Mouse (Mus musculus): ENCODE data around the gene Tpx2. TPM values are rescaled to one million over a fixed set of nuclear protein-coding genes. Genes with fewer than 3 reads are reported as not detected.
A peak's percentile ranks its signal among the peaks of the same experiment; 100 is the strongest.

The Tpx2 gene
- polyA plus RNA-seq, 1 experiment from 2014 or later, result 86.6 TPM

DNA sequence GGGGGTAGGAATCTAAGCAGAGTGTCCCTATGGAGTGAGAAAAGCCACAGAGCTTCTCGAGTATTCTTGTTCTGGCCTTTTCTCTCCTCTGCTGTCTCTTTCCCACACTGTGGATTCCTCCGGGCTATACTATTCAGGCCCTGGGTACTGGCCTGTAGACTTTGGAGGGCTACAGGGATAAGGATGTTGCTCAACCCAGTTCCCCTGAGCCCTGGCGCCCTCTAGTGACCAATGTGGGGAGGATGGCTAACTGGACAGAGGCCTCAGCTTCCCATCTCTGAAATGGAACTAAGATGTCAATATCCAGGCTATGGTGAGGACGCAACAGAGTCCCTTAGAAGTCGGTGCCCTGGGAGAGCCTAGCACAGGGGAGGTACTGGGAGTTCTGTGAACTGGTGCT, 85.8 kb downstream of the Tpx2 start:
- Histone ChIP-seq H3K9ac (no peak overlapping the region), H3K4me2 (no peak overlapping the region), H3K4me1 (0 out of 2 replicates have a peak, but pooled peaks cover 2% of the 10 kb centered on the region), H3K27ac (no peak overlapping the region), H3K27me3 (peaks cover 36% of the 10 kb centered on the region), H3K36me3 (no peaks in the 10 kb centered on the region), H3K4me3 (no peak overlapping the region), H3K9me3 (no peaks in the 10 kb centered on the region)
- ATAC-seq (ENCODE audit: insufficient number of reproducible peaks, insufficient read depth, low FRiP score, low TSS enrichment, low read depth), result no peak
- 29% methylated on average over 5 of the region's 5 CpGs for WGBS

DNA sequence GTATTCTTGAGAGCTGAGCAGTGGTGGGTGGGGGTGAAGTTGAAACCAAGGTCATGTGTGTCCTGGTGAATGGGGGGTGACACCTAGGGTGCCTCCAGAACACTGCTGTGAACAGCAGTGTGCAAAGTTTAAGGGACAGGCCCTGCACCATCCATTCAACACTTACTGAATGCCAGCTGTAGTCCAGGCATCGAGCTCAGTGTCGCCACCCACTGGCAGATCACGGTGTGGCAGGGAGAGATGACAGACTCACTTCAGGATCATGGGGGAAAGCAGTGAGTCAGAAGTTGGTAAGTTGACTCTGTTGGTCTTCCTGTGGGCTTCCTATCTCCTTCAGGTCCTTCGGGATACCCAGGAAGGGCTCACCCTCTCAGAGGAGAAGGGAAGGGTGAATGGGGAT, 92.1 kb downstream of the Tpx2 start:
- H3K9ac ChIP-seq, result no peak overlapping the region
- 23% methylated on average over 4 of the region's 4 CpGs for WGBS
- no peak overlapping the region for H3K4me3 ChIP-seq
- H3K4me2 ChIP-seq, result no peak overlapping the region
- no peaks in the 10 kb centered on the region for H3K9me3 ChIP-seq
- peaks cover 15% of the 10 kb centered on the region for H3K4me1 ChIP-seq
- no peak for ATAC-seq (ENCODE audit: insufficient number of reproducible peaks, insufficient read depth, low FRiP score, low TSS enrichment, low read depth)
- no peak overlapping the region for H3K27ac ChIP-seq
- H3K27me3 ChIP-seq, result peaks cover 83% of the 10 kb centered on the region
- H3K36me3 ChIP-seq, result no peaks in the 10 kb centered on the region

DNA sequence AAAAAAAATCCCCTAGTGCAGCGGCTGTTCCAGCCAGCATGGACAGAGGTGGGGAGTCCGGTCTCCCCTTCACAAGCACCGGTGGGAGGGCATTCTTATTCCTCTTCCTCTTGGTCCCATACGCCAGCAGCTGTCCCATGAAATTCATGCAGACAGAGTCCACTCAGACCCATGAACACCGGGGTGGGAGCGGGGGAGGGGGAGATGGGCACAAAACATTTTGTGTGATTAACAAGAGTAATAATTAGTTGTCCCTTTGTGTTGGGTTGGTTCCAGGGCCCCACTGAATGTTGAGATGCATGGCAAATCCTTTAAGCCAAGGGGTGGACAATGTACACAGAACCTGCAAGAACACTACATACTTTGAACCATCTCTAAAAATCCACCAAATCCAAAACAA, 93.3 kb downstream of the Tpx2 start:
- Histone ChIP-seq H3K4me1 (peaks cover 15% of the 10 kb centered on the region), H3K27me3 (peaks cover 88% of the 10 kb centered on the region), H3K36me3 (no peaks in the 10 kb centered on the region), H3K9me3 (no peaks in the 10 kb centered on the region), H3K4me3 (no peak overlapping the region), H3K27ac (no peak overlapping the region), H3K9ac (no peak overlapping the region), H3K4me2 (no peak overlapping the region)
- ATAC-seq (ENCODE audit: insufficient number of reproducible peaks, insufficient read depth, low FRiP score, low TSS enrichment, low read depth), result no peak
- 77% methylated on average over 6 of the region's 6 CpGs for WGBS

DNA sequence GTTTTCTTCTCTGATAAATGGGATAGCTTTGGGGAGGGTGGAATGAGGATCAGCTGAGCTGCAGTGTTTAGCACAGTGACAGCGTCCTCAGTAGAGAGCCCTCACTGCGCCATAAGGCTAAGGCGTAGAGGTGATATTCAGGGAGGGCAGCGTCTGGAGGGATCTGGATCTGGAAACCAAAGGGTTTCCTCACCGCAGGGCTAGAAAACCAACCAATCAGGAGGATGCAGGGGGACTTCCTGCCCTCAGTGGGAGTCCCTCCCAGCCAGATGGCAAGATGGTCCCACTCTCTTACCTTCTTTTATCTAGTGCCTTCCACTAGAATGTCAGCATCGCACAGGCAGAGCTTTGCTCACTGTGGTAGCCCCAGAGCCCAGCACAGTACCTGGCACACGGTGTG, 94.0 kb downstream of the Tpx2 start:
- no peaks in the 10 kb centered on the region for H3K36me3 ChIP-seq
- H3K27ac ChIP-seq, result no peak overlapping the region
- H3K4me2 ChIP-seq, result no peak overlapping the region
- H3K9ac ChIP-seq, result no peak overlapping the region
- peaks cover 88% of the 10 kb centered on the region for H3K27me3 ChIP-seq
- 28% methylated on average over 7 of the region's 7 CpGs for WGBS
- H3K4me3 ChIP-seq, result no peak overlapping the region
- no peak for ATAC-seq (ENCODE audit: insufficient number of reproducible peaks, insufficient read depth, low FRiP score, low TSS enrichment, low read depth)
- H3K9me3 ChIP-seq, result no peaks in the 10 kb centered on the region
- H3K4me1 ChIP-seq, result peaks cover 15% of the 10 kb centered on the region

DNA sequence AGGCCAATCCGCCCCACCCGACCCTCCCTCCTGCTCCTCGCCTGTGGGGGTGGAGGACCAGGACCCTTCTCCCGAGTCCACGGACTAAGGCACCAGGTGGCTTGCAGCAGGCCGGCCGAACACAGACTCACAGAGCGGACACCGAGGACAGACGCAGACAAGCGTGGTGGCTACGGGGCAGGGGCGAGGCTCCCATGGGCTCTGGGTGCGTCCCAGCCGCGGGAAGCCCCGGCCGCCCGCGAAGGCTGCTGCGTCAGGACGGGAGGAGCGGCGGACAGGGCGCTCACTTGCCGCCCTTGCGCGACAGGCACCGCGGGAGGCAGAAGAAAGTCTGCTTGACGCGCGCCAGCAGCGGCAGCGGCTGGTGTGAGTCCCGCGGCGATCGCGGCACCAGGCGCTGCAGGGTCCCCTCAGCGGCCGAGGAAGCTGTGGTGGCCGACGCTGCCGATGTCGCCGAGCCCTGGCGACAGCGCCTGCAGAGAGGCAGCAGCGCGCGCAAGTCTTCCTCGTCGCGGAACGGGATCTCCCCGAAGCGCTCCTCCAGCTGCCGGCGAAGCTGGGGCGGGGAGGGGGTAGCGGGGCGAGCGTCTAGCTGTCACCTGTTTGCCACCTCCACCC, 95.2 kb downstream of the Tpx2 start:
- no peaks in the 10 kb centered on the region for H3K9me3 ChIP-seq
- H3K27me3 ChIP-seq, result peaks cover 99% of the 10 kb centered on the region
- peaks cover 15% of the 10 kb centered on the region for H3K4me1 ChIP-seq
- peak overlapping the region; percentile 88 for H3K4me2 ChIP-seq
- no peak overlapping the region for H3K27ac ChIP-seq
- no peak for ATAC-seq (ENCODE audit: insufficient number of reproducible peaks, insufficient read depth, low FRiP score, low TSS enrichment, low read depth)
- peak overlapping the region; percentile 63 for H3K9ac ChIP-seq
- H3K36me3 ChIP-seq, result no peaks in the 10 kb centered on the region
- WGBS, result under 1% methylated on average over 64 of the region's 65 CpGs
- H3K4me3 ChIP-seq, result peak overlapping the region; percentile 50

DNA sequence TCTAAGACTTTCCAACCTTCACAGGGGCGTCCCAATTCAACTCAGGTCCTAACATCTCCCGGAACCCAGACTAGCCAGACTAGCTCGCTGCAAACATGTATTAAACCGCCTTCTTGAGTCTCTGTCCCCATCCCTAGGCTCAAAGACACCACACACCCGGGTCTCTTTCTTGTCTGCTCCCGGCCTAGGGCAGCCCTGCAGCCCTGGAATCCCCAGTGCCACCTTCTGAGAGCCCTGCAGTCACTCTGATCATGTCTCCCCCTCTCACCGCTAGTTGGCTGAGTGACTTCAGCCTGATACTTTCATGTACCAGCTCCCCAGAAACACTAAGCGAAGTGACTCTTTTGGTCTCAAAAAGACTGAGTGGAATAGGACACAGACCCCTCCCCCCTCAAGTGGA, 95.8 kb downstream of the Tpx2 start:
- no peak overlapping the region for H3K27ac ChIP-seq
- H3K4me2 ChIP-seq, result peak overlapping the region; percentile 88
- H3K9me3 ChIP-seq, result no peaks in the 10 kb centered on the region
- H3K36me3 ChIP-seq, result no peaks in the 10 kb centered on the region
- H3K27me3 ChIP-seq, result peaks cover 99% of the 10 kb centered on the region
- ATAC-seq (ENCODE audit: insufficient number of reproducible peaks, insufficient read depth, low FRiP score, low TSS enrichment, low read depth), result no peak
- H3K4me3 ChIP-seq, result peak overlapping the region; percentile 50
- peaks cover 15% of the 10 kb centered on the region for H3K4me1 ChIP-seq
- WGBS, result 5% methylated on average over 8 of the region's 8 CpGs
- peak overlapping the region; percentile 63; the same call in 1 of the 2 replicates for H3K9ac ChIP-seq

DNA sequence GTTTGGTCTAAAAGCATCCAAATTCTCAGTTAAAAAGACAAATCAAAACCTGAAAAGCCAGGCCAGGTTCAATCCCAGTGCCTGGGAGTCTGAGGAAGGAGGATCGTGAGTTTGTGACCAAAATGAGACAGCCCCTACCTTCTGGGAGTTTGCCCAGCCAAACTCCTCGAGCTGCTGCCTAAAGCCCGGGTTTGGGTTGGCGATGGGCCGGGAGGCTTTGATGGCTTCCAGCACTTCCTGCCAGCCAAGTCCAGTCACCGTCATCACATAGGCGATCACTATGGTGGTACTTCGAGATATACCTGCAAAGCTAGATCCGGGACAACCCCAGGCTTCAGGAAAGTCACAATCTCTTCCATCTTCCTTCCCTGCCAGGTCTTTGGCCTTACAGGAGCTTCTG, 96.2 kb downstream of the Tpx2 start:
- 60% methylated on average over 9 of the region's 9 CpGs for WGBS
- no peak overlapping the region for H3K4me3 ChIP-seq
- H3K9ac ChIP-seq, result no peak overlapping the region
- H3K4me1 ChIP-seq, result peaks cover 15% of the 10 kb centered on the region
- H3K27me3 ChIP-seq, result peaks cover 99% of the 10 kb centered on the region
- H3K9me3 ChIP-seq, result no peaks in the 10 kb centered on the region
- ATAC-seq (ENCODE audit: insufficient number of reproducible peaks, insufficient read depth, low FRiP score, low TSS enrichment, low read depth), result no peak
- no peak overlapping the region for H3K27ac ChIP-seq
- H3K4me2 ChIP-seq, result no peak overlapping the region
- H3K36me3 ChIP-seq, result no peaks in the 10 kb centered on the region

Small RNAs within 50 kb of the gene (microRNA-seq; reads per million reads assigned to microRNA genes)
- gene Mir5622, result 0.74 reads per million

Other genes with a start within 250 kb of the Tpx2 start
- not detected in 2 replicates for gene Defb45, start 248.6 kb upstream of the Tpx2 start, polyA plus RNA-seq (2015; fragmentation: Nextera tagmentation; extraction: Ambion mirVana)
- not detected in 2 replicates for gene Defb36, start 243.6 kb upstream of the Tpx2 start, polyA plus RNA-seq (2015; fragmentation: Nextera tagmentation; extraction: Ambion mirVana)
- gene Defb25, start 224.9 kb upstream of the Tpx2 start, polyA plus RNA-seq (2015; fragmentation: Nextera tagmentation; extraction: Ambion mirVana), result 1.3 TPM in 1 of 2 replicates, not detected in the other
- gene Rem1, start 221.0 kb upstream of the Tpx2 start, polyA plus RNA-seq (2015; fragmentation: Nextera tagmentation; extraction: Ambion mirVana), result 1.7 and 3.6 TPM in 2 replicates
- 123 and 125 TPM in 2 replicates for gene H13, start 178.5 kb upstream of the Tpx2 start, polyA plus RNA-seq (2015; fragmentation: Nextera tagmentation; extraction: Ambion mirVana)
- 37.3 and 40.7 TPM in 2 replicates for gene Mcts2, start 160.9 kb upstream of the Tpx2 start, polyA plus RNA-seq (2015; fragmentation: Nextera tagmentation; extraction: Ambion mirVana)
- 179 and 189 TPM in 2 replicates for gene Id1, start 111.7 kb upstream of the Tpx2 start, polyA plus RNA-seq (2015; fragmentation: Nextera tagmentation; extraction: Ambion mirVana)
- gene Cox4i2, start 93.8 kb upstream of the Tpx2 start, polyA plus RNA-seq (2015; fragmentation: Nextera tagmentation; extraction: Ambion mirVana), result 29.3 and 29.8 TPM in 2 replicates
- gene Bcl2l1, start 16.2 kb upstream of the Tpx2 start, polyA plus RNA-seq (2015; fragmentation: Nextera tagmentation; extraction: Ambion mirVana), result 100 and 102 TPM in 2 replicates
- gene Mylk2, start 63.4 kb downstream of the Tpx2 start, polyA plus RNA-seq (2015; fragmentation: Nextera tagmentation; extraction: Ambion mirVana), result not detected in 2 replicates
- 0.83 TPM in 1 of 2 replicates, not detected in the other for gene Foxs1, start 85.2 kb downstream of the Tpx2 start, polyA plus RNA-seq (2015; fragmentation: Nextera tagmentation; extraction: Ambion mirVana)
- 0.37 and 0.39 TPM in 2 replicates for gene Dusp15, start 103.7 kb downstream of the Tpx2 start, polyA plus RNA-seq (2015; fragmentation: Nextera tagmentation; extraction: Ambion mirVana)
- 0.36 and 0.42 TPM in 2 replicates for gene Ttll9, start 114.5 kb downstream of the Tpx2 start, polyA plus RNA-seq (2015; fragmentation: Nextera tagmentation; extraction: Ambion mirVana)
- gene Pdrg1, start 167.5 kb downstream of the Tpx2 start, polyA plus RNA-seq (2015; fragmentation: Nextera tagmentation; extraction: Ambion mirVana), result 120 and 136 TPM in 2 replicates
- 0.12 TPM in 1 of 2 replicates, not detected in the other for gene Xkr7, start 183.9 kb downstream of the Tpx2 start, polyA plus RNA-seq (2015; fragmentation: Nextera tagmentation; extraction: Ambion mirVana)
- 1.7 and 2.0 TPM in 2 replicates for gene Ccm2l, start 218.0 kb downstream of the Tpx2 start, polyA plus RNA-seq (2015; fragmentation: Nextera tagmentation; extraction: Ambion mirVana)